Mouse (Mus musculus): ENCODE data around the gene Ankrd13c. TPM values are rescaled to one million over a fixed set of nuclear protein-coding genes. Genes with fewer than 3 reads are reported as not detected.
A peak's percentile ranks its signal among the peaks of the same experiment; 100 is the strongest.
"Not testable (repeated sequence)": the region's sequence is repeated elsewhere in the genome, so short reads cannot be mapped to it uniquely, and the experiment has no call there.

Gene Ankrd13c
- polyA plus RNA-seq, 1 experiment from 2014 or later, result 25.0 TPM

DNA sequence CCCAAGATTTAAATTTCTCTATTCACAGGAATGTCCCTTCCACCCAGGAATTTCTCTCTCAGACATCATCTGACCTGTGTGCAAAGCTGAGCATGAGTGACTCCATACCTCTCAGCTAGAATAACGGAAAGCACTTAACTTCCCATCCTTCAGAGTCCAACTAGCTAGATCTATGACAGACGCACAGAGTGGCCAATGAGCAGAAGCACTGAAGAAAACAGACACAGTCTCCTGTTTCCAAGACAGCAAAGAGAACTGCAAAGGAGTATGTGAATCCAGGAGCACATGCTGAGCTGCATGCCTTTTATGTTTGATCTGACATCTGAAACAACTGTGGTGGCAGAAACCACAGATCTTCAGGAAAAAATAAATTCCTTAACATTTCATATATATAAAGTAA, 20.3 kb upstream of the Ankrd13c start:
- H3K4me1 ChIP-seq (replicated peaks), result peaks cover 7% of the 10 kb centered on the region; the same call in 1 of the 2 replicates
- no peaks in the 10 kb centered on the region for H3K36me3 ChIP-seq
- H3K27ac ChIP-seq (replicated peaks), result no peak overlapping the region
- 59% methylated on average over 2 of the region's 2 CpGs for WGBS
- H3K4me2 ChIP-seq, result no peak overlapping the region
- H3K9ac ChIP-seq, result no peak overlapping the region
- no peaks in the 10 kb centered on the region for H3K9me3 ChIP-seq
- no peak for ATAC-seq (ENCODE audit: low read depth)
- H3K4me3 ChIP-seq, result no peak overlapping the region
- H3K27me3 ChIP-seq, result no peaks in the 10 kb centered on the region

DNA sequence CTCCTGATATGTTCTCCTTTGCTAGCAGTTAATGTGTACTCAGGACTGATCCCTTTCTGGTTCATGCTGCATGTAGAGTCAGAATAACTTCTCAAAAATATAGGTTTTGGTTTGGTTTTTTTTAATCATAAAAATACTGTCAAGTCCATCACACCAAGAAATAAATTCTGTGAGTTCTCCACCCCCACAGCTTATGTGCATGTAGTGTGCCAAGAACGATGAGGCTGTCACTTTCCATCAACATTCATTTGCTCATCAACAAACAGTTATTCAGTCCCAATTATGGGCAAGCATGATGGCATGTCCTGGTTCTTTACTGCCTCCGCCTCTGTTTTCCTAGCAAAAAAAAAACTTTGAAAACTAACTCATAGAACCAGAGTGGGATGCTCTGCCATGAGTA, 18.3 kb upstream of the Ankrd13c start:
- Histone ChIP-seq H3K27me3 (no peaks in the 10 kb centered on the region), H3K9ac (no peak overlapping the region), H3K27ac (replicated peaks) (no peak overlapping the region), H3K4me3 (no peak overlapping the region), H3K4me1 (replicated peaks) (peaks cover 7% of the 10 kb centered on the region; the same call in 1 of the 2 replicates), H3K4me2 (no peak overlapping the region), H3K9me3 (no peaks in the 10 kb centered on the region), H3K36me3 (no peaks in the 10 kb centered on the region)
- 86% methylated on average over 2 of the region's 2 CpGs for WGBS
- no peak for ATAC-seq (ENCODE audit: low read depth)

DNA sequence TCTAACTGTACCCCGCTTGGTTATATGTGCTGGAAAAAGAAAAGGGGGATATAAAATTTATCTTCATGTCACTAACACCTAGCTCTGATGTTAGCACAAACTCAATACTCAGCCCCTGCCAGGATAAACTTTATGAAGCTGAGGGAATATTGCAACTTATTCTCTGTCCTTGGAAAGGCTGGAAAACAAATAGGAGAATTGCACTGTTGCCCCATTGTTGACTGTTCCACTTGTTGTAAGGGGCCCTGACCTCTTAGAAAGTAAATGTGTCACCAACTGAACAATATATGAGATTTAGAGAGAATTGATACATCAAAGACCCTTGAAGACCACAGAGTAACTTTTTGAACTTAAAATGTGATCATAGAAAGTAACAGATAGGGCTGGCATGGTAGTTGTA, 17.6 kb upstream of the Ankrd13c start:
- Histone ChIP-seq H3K27ac (replicated peaks) (no peak overlapping the region), H3K4me1 (replicated peaks) (peaks cover 3% of the 10 kb centered on the region; the same call in 1 of the 2 replicates), H3K36me3 (no peaks in the 10 kb centered on the region), H3K9ac (no peak overlapping the region), H3K4me3 (no peak overlapping the region), H3K27me3 (no peaks in the 10 kb centered on the region), H3K4me2 (no peak overlapping the region), H3K9me3 (no peaks in the 10 kb centered on the region)
- WGBS, result 84% methylated on average over 1 of the region's 1 CpGs
- ATAC-seq (ENCODE audit: low read depth), result no peak

DNA sequence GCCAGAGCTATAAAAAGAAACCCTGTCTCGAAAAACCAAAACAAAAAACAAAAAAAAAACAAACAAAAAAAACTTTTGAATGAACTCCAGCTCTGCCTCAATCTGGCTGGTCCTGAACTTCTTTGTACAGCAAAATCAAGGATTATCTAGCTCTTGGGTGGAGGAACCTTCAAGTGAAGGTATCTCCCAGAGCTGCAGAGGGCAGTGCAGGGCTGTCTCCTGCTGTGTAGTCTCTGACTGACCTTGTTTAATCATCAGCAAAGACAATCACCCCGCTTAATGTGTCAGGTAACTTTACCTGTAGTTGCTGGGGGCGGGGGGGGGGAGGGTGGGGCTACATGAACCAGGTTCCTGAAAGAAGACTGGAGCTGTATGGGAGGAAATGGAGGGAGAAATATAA, 15.4 kb upstream of the Ankrd13c start:
- Histone ChIP-seq H3K27ac (replicated peaks) (no peak overlapping the region), H3K4me3 (no peak overlapping the region), H3K9ac (no peak overlapping the region), H3K9me3 (no peaks in the 10 kb centered on the region), H3K36me3 (no peaks in the 10 kb centered on the region), H3K4me1 (replicated peaks) (no peaks in the 10 kb centered on the region), H3K27me3 (no peaks in the 10 kb centered on the region), H3K4me2 (no peak overlapping the region)
- ATAC-seq (ENCODE audit: low read depth), result no peak
- WGBS, result 53% methylated on average over 3 of the region's 3 CpGs

DNA sequence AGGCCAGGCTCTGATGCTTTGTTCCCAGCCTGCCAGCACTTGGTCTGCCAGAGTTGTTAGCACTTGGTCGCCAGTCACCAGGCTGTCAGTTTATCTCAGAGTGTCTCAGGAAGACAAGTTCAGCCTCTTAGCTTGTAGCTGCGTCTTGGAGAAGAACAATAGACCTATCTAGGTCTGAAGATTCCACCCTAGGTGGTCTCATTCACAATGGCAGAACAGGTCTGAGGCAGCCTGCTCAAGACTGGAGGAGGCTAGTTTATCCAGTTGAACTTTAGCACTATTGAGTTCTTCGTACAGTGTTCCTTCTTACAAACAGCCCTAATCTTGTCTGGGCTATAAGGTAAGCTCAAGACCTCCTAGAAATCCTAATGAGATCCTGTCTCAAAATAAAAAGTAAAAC, 15.0 kb upstream of the Ankrd13c start:
- WGBS, result 60% methylated on average over 3 of the region's 3 CpGs

DNA sequence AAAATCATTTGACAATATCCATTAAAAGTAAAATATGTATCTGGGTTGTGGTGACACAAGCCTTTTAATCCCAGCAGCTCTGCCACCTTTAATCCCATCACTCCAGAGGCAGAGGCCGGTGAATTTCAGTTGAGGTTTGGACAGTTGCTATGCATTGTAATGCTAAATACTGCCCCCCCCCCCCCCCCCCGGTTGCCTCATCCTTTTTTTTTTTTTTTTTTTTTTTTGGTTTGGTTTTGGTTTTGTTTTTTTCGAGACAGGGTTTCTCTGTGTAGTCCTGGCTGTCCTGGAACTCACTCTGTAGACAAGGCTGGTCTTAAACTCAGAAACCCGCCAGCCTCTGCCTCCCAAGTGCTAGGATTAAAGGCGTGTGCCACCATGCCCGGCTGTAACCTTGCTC, 13.8 kb upstream of the Ankrd13c start:
- H3K4me3 ChIP-seq; H3K4me1 ChIP-seq (replicated peaks); H3K36me3 ChIP-seq; ATAC-seq (ENCODE audit: low read depth); H3K9me3 ChIP-seq; H3K9ac ChIP-seq; H3K27me3 ChIP-seq; H3K4me2 ChIP-seq; H3K27ac ChIP-seq (replicated peaks): not testable (repeated sequence)
- WGBS, result 74% methylated on average over 5 of the region's 6 CpGs

More for the DNA sequence above, 15.0 kb upstream of the Ankrd13c start:
- no peaks in the 10 kb centered on the region for H3K27me3 ChIP-seq
- H3K36me3 ChIP-seq, result no peaks in the 10 kb centered on the region
- H3K9ac ChIP-seq, result no peak overlapping the region
- no peaks in the 10 kb centered on the region for H3K9me3 ChIP-seq
- H3K4me2 ChIP-seq, result no peak overlapping the region
- ATAC-seq (ENCODE audit: low read depth), result no peak
- no peak overlapping the region for H3K27ac ChIP-seq (replicated peaks)
- H3K4me3 ChIP-seq, result no peak overlapping the region
- no peaks in the 10 kb centered on the region for H3K4me1 ChIP-seq (replicated peaks)

DNA sequence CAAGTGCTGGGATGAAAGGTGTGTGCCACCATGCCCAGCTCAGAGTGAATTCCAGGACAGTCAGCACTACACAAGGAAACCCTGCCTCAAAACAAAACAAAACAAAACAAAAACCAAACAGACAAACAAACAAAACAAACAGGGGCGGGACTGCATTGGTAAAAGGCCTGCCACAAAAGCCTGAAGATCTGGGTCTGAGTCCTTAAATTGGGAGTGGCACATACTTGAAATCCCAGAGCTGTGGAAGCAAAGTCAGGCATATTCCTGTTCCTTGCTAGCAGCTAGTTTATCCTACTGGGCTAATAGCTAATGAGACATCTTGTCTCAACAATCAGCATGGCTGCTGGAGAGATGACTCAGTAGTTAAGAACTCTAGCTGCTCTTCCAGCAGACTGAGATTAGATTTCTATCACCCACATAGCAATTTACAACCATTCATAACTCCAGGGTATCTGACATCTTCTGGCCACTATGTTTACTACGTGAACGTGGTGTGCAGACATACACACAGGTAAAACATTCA, 12.7 kb upstream of the Ankrd13c start:
- H3K27me3 ChIP-seq, result no peaks in the 10 kb centered on the region
- no peak overlapping the region for H3K4me3 ChIP-seq
- ATAC-seq (ENCODE audit: low read depth), result no peak
- H3K9ac ChIP-seq, result no peak overlapping the region
- no peaks in the 10 kb centered on the region for H3K9me3 ChIP-seq
- H3K4me2 ChIP-seq, result no peak overlapping the region
- H3K27ac ChIP-seq (replicated peaks), result no peak overlapping the region
- no peaks in the 10 kb centered on the region for H3K36me3 ChIP-seq
- no peaks in the 10 kb centered on the region for H3K4me1 ChIP-seq (replicated peaks)
- WGBS, result 91% methylated on average over 3 of the region's 3 CpGs

DNA sequence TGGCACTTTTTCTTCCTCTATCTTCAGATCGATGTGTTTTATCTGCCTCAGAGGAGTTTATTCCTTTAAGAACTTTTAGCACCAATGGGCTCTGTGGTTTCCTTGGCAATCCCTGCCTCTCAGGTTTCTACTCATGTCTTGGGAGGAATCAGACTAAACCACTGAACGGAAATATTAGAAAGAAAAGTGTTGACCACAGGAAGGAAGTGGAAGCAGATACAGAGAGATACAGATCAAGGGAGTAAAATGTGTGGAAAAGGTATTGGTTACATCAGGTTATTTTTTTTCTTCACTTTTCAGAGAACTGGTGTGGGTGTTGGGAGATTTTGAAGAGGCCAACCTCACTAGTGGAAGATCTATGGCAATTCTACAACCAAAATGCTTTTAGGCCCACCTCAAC, 8.5 kb upstream of the Ankrd13c start:
- ATAC-seq (ENCODE audit: low read depth), result no peak
- Histone ChIP-seq H3K36me3 (no peaks in the 10 kb centered on the region), H3K4me1 (replicated peaks) (no peaks in the 10 kb centered on the region), H3K4me3 (no peak overlapping the region), H3K9me3 (no peaks in the 10 kb centered on the region), H3K4me2 (no peak overlapping the region), H3K27ac (replicated peaks) (no peak overlapping the region), H3K27me3 (peaks cover 4% of the 10 kb centered on the region; the same call in 1 of the 2 replicates), H3K9ac (no peak overlapping the region)
- 91% methylated on average over 2 of the region's 2 CpGs for WGBS

DNA sequence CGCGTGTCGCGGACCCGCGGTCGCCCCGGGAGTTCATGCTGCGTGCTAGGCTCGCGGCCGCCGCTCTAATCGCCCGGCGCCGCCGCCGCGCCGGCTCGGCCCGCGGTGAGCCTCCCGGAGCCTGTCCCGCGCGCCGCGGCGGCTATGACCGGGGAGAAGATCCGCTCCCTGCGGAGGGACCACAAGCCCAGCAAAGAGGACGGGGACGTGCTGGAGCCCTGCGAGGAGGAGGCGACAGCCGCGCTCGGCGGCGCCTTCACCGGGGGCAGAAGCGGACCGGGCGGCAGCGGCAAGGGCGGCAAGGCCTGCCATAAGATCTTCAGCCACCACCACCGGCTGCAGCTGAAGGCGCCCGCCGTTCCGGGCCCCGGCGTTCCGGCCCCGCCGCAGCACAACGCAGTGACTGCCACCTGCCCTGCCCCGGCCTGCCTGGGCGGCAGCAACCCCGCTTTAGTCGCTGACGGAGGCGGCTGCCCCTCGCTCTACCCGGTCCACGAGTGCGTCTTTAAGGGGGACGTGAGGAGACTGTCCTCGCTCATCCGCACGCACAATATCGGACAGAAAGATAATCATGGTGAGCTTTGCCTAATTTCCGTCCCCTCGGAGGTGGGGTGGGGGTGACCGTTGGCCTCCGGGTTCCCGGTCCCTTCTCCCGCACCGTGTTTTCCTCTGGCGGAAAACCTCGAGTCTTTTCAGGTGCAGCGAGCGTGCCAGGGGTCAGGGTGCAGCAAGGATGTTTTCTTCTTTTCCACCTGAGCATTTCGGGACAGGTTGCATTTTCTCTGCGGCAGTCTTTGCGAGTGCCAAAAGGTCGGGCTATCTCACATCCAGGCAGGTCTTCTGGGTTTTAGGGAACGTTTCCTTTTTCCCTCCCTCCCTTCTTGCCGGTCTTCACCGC, 593 bp downstream of the Ankrd13c start:
- no peaks in the 10 kb centered on the region for H3K9me3 ChIP-seq
- H3K9ac ChIP-seq, result peak overlapping the region; percentile 97
- H3K4me3 ChIP-seq, result peak overlapping the region; percentile 100
- H3K36me3 ChIP-seq, result no peaks in the 10 kb centered on the region
- peaks cover 32% of the 10 kb centered on the region for H3K4me1 ChIP-seq (replicated peaks)
- peak; percentile 76 for ATAC-seq (ENCODE audit: low read depth)
- H3K27me3 ChIP-seq, result peaks cover 1% of the 10 kb centered on the region; the same call in 1 of the 2 replicates
- WGBS, result under 1% methylated on average over 92 of the region's 93 CpGs
- peak overlapping the region; percentile 95 for H3K27ac ChIP-seq (replicated peaks)
- H3K4me2 ChIP-seq, result peak overlapping the region; percentile 97

DNA sequence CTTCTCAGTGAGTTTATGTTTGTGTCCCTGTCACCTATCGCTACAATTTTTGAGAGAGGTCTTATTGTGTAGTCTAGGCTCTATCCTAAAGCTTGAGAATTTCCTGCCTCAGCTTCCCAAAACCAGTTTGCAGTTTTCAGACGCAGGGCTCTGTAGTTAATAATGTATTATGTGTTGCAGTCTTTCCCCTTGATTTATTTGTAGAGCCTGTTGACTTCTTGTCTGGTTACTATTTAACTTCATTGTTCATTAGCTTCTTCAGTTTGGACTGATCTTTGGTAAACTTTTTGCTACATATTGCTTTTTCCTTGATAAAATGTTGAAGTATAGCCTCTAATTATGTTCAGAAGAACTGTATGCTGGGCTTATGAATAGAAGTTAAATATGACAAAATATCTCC, 5.7 kb downstream of the Ankrd13c start:
- Histone ChIP-seq H3K36me3 (no peaks in the 10 kb centered on the region), H3K9ac (no peak overlapping the region), H3K9me3 (no peaks in the 10 kb centered on the region), H3K27ac (replicated peaks) (no peak overlapping the region), H3K27me3 (no peaks in the 10 kb centered on the region), H3K4me1 (replicated peaks) (peaks cover 26% of the 10 kb centered on the region), H3K4me3 (no peak overlapping the region), H3K4me2 (no peak overlapping the region)
- no peak for ATAC-seq (ENCODE audit: low read depth)
- 88% methylated on average over 2 of the region's 2 CpGs for WGBS

DNA sequence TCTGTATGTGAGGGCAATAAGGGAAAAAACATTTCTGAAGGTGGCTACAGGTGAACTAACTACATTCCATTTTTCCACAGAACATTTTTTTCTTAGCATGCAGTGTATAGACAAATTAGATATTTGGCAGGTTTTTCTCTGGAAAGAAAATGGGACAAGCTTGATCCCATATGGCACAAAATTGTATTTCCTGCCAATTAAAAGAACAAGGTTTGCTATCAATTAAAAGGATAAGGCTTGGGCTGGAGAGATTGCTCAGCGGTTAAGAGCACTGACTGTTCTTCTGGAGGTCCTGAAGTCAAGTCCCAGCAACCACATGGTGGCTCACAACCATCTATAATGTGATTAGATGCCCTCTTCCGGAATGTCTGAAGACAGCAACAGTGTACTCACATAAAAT, 8.4 kb downstream of the Ankrd13c start:
- Histone ChIP-seq H3K4me3 (no peak overlapping the region), H3K9me3 (no peaks in the 10 kb centered on the region), H3K27ac (replicated peaks) (no peak overlapping the region), H3K4me1 (replicated peaks) (peaks cover 2% of the 10 kb centered on the region; the same call in 1 of the 2 replicates), H3K27me3 (no peaks in the 10 kb centered on the region), H3K36me3 (no peaks in the 10 kb centered on the region), H3K9ac (no peak overlapping the region), H3K4me2 (no peak overlapping the region)
- ATAC-seq (ENCODE audit: low read depth), result no peak
- 92% methylated on average over 2 of the region's 2 CpGs for WGBS

DNA sequence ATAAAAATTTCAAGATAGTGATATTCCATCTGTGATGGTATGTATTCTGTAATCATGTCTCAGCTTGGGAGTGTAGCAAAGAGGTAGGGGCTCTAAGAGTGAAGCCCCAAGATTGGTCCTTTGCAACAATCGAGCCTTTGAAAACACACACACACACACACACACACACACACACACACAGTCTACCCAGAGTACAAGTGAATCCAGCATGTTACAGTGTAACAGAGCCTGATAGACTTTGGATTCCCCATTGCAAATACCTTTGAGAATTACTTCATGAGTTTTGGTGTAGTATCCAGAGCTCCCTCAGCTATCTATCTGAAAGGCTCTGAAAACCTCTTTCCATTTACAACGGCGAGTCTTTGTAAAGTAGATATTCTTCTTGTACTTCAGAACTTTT, 9.2 kb downstream of the Ankrd13c start:
- no peak overlapping the region for H3K4me2 ChIP-seq
- no peak for ATAC-seq (ENCODE audit: low read depth)
- no peaks in the 10 kb centered on the region for H3K4me1 ChIP-seq (replicated peaks)
- H3K9me3 ChIP-seq, result no peaks in the 10 kb centered on the region
- H3K36me3 ChIP-seq, result no peaks in the 10 kb centered on the region
- H3K27ac ChIP-seq (replicated peaks), result no peak overlapping the region
- no peak overlapping the region for H3K4me3 ChIP-seq
- 98% methylated on average over 3 of the region's 3 CpGs for WGBS
- no peak overlapping the region for H3K9ac ChIP-seq
- no peaks in the 10 kb centered on the region for H3K27me3 ChIP-seq
